ENCODE assay signal across 10 mouse cellular contexts in genomic region chr6:88387836-88388724, GRCm38 (mm10). TPM values are rescaled to one million over a fixed set of nuclear protein-coding genes. Genes with fewer than 3 reads are reported as not detected.
A peak's percentile ranks its signal among the peaks of the same experiment; 100 is the strongest.
DNase-seq lines count a peak whose midpoint lies in the region; ATAC-seq lines count a peak whose summit lies in the region.
"Had no signal": no experiment of that assay in that cellular context is flagged by ENCODE, and none has a peak within 500 bp of the region (broad histone marks: within the 10 kb centered on the region; RNA-seq: fewer than 3 reads in every experiment).

No protein-coding gene starts in this region.

- H3K4me1 ChIP-seq in heart, embryonic 10.5 days = peaks cover 14% of the 10 kb centered on the region
- 0 out of 2 replicates have a peak, but pooled peaks cover 2% of the 10 kb centered on the region for H3K4me1 ChIP-seq in heart, embryonic 16.5 days (ENCODE audit: control insufficient read depth, insufficient read depth, low read length)
- H3K4me1 ChIP-seq in midbrain, embryonic 10.5 days = peaks cover 31% of the 10 kb centered on the region

- H3K36me3 ChIP-seq in heart, embryonic 10.5 days = no peaks in the 10 kb centered on the region
- no peaks in the 10 kb centered on the region for H3K36me3 ChIP-seq in heart, embryonic 16.5 days (ENCODE audit: control insufficient read depth, insufficient read depth)
- no peaks in the 10 kb centered on the region for H3K36me3 ChIP-seq in midbrain, embryonic 10.5 days

- no peak overlapping the region for H3K27ac ChIP-seq in heart, embryonic 10.5 days
- 0 out of 2 replicates have a peak overlapping the region, but pooled peaks have one; percentile 26 for H3K27ac ChIP-seq in heart, embryonic 16.5 days (ENCODE audit: low read length)
- H3K27ac ChIP-seq in midbrain, embryonic 10.5 days (replicated peaks) = peak overlapping the region; percentile 88

- no peak overlapping the region for H3K4me2 ChIP-seq in heart, embryonic 16.5 days (ENCODE audit: low read depth, low read length)

- no peaks in the 10 kb centered on the region for H3K27me3 ChIP-seq in heart, embryonic 10.5 days (ENCODE audit: insufficient read depth, poor library complexity, severe bottlenecking)
- H3K27me3 ChIP-seq in heart, embryonic 16.5 days (ENCODE audit: control insufficient read depth, insufficient read depth, low read length) = no peaks in the 10 kb centered on the region
- no peaks in the 10 kb centered on the region for H3K27me3 ChIP-seq in midbrain, embryonic 10.5 days (ENCODE audit: low read depth, poor library complexity, severe bottlenecking)

- H3K4me3 ChIP-seq in heart, embryonic 10.5 days = no peak overlapping the region
- no peak overlapping the region for H3K4me3 ChIP-seq in heart, embryonic 16.5 days (ENCODE audit: low read length)
- H3K4me3 ChIP-seq in midbrain, embryonic 10.5 days = no peak overlapping the region

- no peak for ATAC-seq in heart, embryonic 16.5 days (replicated peaks; ENCODE audit: extremely low read depth, insufficient read depth, low FRiP score)
- ATAC-seq in megakaryocyte, adult 5-6 weeks (ENCODE audit: poor library complexity, severe bottlenecking) = no peak
- ATAC-seq: liver, postnatal 0 days had no signal

- DNase-seq in heart, embryonic 10.5 days (ENCODE audit: low spot score) = peak; percentile 70
- no peak for DNase-seq in heart, adult 8-10 months (ENCODE audit: low spot score)
- DNase-seq in R1 (ENCODE audit: low read depth, low spot score) = peak; percentile 6
- peak; percentile 26 for DNase-seq in midbrain, embryonic 10.5 days (ENCODE audit: low spot score)
- no peak for DNase-seq in T-cell, adult 2 months (ENCODE audit: low spot score)
- DNase-seq in cerebellum, adult 9-10 months = no peak
- DNase-seq: liver, postnatal 0 days; thymus, postnatal 25 days had no signal

- 82% methylated on average over 8 of the region's 8 CpGs for WGBS in heart, embryonic 10.5 days
- 66% methylated on average over 8 of the region's 8 CpGs for WGBS in heart, embryonic 16.5 days
- 49% methylated on average over 8 of the region's 8 CpGs for WGBS in midbrain, embryonic 10.5 days

- no peaks in the 10 kb centered on the region for H3K9me3 ChIP-seq in heart, embryonic 10.5 days
- H3K9me3 ChIP-seq in heart, embryonic 16.5 days (replicated peaks; ENCODE audit: control insufficient read depth, low read length) = no peaks in the 10 kb centered on the region
- no peaks in the 10 kb centered on the region for H3K9me3 ChIP-seq in midbrain, embryonic 10.5 days (replicated peaks)

- no peak overlapping the region for H3K9ac ChIP-seq in heart, embryonic 16.5 days (ENCODE audit: low read length)
- H3K9ac ChIP-seq: liver, postnatal 0 days had no signal

RNA-seq across cellular contexts. Expression of gene Eefsec, which starts 58.3 kb away (rescaled TPM):
- polyA plus RNA-seq in heart, embryonic 10.5 days (2016; fragmentation: Nextera tagmentation; extraction: Ambion mirVana) = 26.4 and 29.1 TPM in 2 replicates
- total RNA-seq in heart, adult 8-10 months (2022) = 1 to 10 TPM; 6.5 to 8.4 (median 7.7) TPM
- 17.7 and 19.8 TPM in 2 replicates for polyA plus RNA-seq in heart, embryonic 16.5 days (2015; fragmentation: Nextera tagmentation; extraction: Ambion mirVana)
- 41.8 and 44.3 TPM in 2 replicates for polyA plus RNA-seq in midbrain, embryonic 10.5 days (2016; fragmentation: Nextera tagmentation; extraction: Ambion mirVana)
- 10.5 and 11.2 TPM in 2 replicates for total RNA-seq in megakaryocyte, adult 5-6 weeks (2015)
- total RNA-seq in megakaryocyte, adult 5-6 weeks (2017) = 7.0 and 10.8 TPM in 2 replicates

Comparison
In these comparisons a context has a peak if more than half of its experiments do, and no peak if none do; other contexts are left out.
1. DNase-seq: peak in heart, embryonic 10.5 days (single experiment), R1 (single experiment) and midbrain, embryonic 10.5 days (single experiment); none in heart, adult 8-10 months (single experiment), T-cell, adult 2 months (single experiment) and cerebellum, adult 9-10 months (single experiment).